Mouse (Mus musculus): ENCODE results near the gene Meltf. TPM values are rescaled to one million over a fixed set of nuclear protein-coding genes. Genes with fewer than 3 reads are reported as not detected.

The Meltf gene
- polyA plus RNA-seq, 1 experiment from 2014 or later = 0.17 TPM

GRCm38 (mm10) chr16:31863920-31864319 is 14.7 kb upstream of the Meltf start:
- Histone ChIP-seq H3K27me3 (ENCODE audit: control insufficient read depth, insufficient read depth, low read length) (no peaks in the 10 kb centered on the region), H3K4me1 (ENCODE audit: control insufficient read depth, insufficient read depth, low read length) (no peaks in the 10 kb centered on the region), H3K4me2 (ENCODE audit: low read length) (no peak overlapping the region), H3K27ac (replicated peaks; ENCODE audit: low read depth, low read length) (no peak overlapping the region), H3K4me3 (replicated peaks; ENCODE audit: low read depth, low read length) (no peak overlapping the region), H3K36me3 (ENCODE audit: control insufficient read depth, insufficient read depth, low read length) (peaks cover 33% of the 10 kb centered on the region), H3K9ac (replicated peaks; ENCODE audit: low read length) (no peak overlapping the region), H3K9me3 (ENCODE audit: control insufficient read depth, low read length) (no peaks in the 10 kb centered on the region)
- 97% methylated on average over 5 of the region's 5 CpGs for WGBS
- DNase-seq = no peak
- ATAC-seq (ENCODE audit: low FRiP score, low TSS enrichment) = no peak

- 74% methylated on average over 3 of the region's 3 CpGs for WGBS
- H3K27ac ChIP-seq (replicated peaks; ENCODE audit: low read depth, low read length) = no peak overlapping the region
- no peak overlapping the region for H3K4me2 ChIP-seq (ENCODE audit: low read length)
- H3K9me3 ChIP-seq (ENCODE audit: control insufficient read depth, low read length) = no peaks in the 10 kb centered on the region
- no peaks in the 10 kb centered on the region for H3K4me1 ChIP-seq (ENCODE audit: control insufficient read depth, insufficient read depth, low read length)
- no peak for ATAC-seq (ENCODE audit: low FRiP score, low TSS enrichment)
- H3K36me3 ChIP-seq (ENCODE audit: control insufficient read depth, insufficient read depth, low read length) = peaks cover 32% of the 10 kb centered on the region
- H3K4me3 ChIP-seq (replicated peaks; ENCODE audit: low read depth, low read length) = no peak overlapping the region
- H3K9ac ChIP-seq (replicated peaks; ENCODE audit: low read length) = no peak overlapping the region
- no peaks in the 10 kb centered on the region for H3K27me3 ChIP-seq (ENCODE audit: control insufficient read depth, insufficient read depth, low read length)
- no peak for DNase-seq
These were observed 13.4 kb upstream of the Meltf start for GRCm38 (mm10) chr16:31865242-31865641.

DNA sequence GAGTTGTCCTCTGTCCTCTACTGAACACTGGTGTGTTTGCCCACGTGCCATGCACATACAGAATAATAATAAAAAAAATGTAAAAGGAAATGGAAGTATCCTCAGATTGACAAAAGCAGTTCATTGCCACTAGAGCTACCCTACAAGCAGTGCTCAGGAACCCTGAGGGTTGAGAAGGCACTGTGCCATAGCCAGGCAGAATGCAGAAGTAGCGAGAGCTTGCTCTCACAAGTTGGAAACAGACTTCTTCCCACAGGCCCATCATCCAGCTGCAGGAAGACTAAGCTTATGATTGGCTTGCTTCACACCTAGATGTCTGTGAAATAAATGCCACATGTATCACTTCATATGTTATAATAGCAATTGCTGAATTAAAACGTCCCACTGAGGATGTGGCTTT is 11.7 kb upstream of the Meltf start:
- H3K27ac ChIP-seq (replicated peaks; ENCODE audit: low read depth, low read length) = no peak overlapping the region
- H3K4me2 ChIP-seq (ENCODE audit: low read length) = no peak overlapping the region
- H3K9ac ChIP-seq (replicated peaks; ENCODE audit: low read length) = no peak overlapping the region
- peaks cover 26% of the 10 kb centered on the region for H3K36me3 ChIP-seq (ENCODE audit: control insufficient read depth, insufficient read depth, low read length)
- no peak for DNase-seq
- no peaks in the 10 kb centered on the region for H3K27me3 ChIP-seq (ENCODE audit: control insufficient read depth, insufficient read depth, low read length)
- ATAC-seq (ENCODE audit: low FRiP score, low TSS enrichment) = no peak
- WGBS = 95% methylated on average over 3 of the region's 3 CpGs
- H3K4me3 ChIP-seq (replicated peaks; ENCODE audit: low read depth, low read length) = no peak overlapping the region
- no peaks in the 10 kb centered on the region for H3K9me3 ChIP-seq (ENCODE audit: control insufficient read depth, low read length)
- no peaks in the 10 kb centered on the region for H3K4me1 ChIP-seq (ENCODE audit: control insufficient read depth, insufficient read depth, low read length)

DNA sequence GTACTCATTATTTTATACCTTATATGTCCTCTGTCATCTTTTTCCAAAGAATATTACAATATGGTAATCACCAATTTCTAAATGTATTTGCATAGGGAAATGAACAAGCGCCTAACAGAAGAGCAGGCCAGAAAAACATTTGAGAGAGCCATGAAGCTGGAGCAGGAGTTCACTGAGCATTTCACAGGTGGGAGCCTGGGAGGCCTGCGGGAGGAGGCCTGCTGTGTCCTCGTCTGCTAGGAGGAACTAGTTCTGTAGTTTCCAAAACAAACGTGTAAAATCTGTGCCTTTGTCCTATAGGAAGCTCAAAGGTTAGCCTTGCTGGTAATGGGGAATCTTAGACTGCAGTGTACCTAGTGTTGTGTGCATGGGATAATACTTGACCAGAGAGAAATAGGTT is 10.9 kb upstream of the Meltf start:
- H3K9me3 ChIP-seq (ENCODE audit: control insufficient read depth, low read length) = no peaks in the 10 kb centered on the region
- no peak overlapping the region for H3K4me3 ChIP-seq (replicated peaks; ENCODE audit: low read depth, low read length)
- H3K9ac ChIP-seq (replicated peaks; ENCODE audit: low read length) = no peak overlapping the region
- ATAC-seq (ENCODE audit: low FRiP score, low TSS enrichment) (no peak), DNase-seq (no peak)
- peaks cover 26% of the 10 kb centered on the region for H3K36me3 ChIP-seq (ENCODE audit: control insufficient read depth, insufficient read depth, low read length)
- WGBS = 88% methylated on average over 4 of the region's 4 CpGs
- H3K27ac ChIP-seq (replicated peaks; ENCODE audit: low read depth, low read length) = no peak overlapping the region
- no peak overlapping the region for H3K4me2 ChIP-seq (ENCODE audit: low read length)
- no peaks in the 10 kb centered on the region for H3K4me1 ChIP-seq (ENCODE audit: control insufficient read depth, insufficient read depth, low read length)
- H3K27me3 ChIP-seq (ENCODE audit: control insufficient read depth, insufficient read depth, low read length) = no peaks in the 10 kb centered on the region

GRCm38 (mm10) chr16:31873721-31874120 is 4.9 kb upstream of the Meltf start:
- H3K4me3 ChIP-seq (replicated peaks; ENCODE audit: low read depth, low read length) = no peak overlapping the region
- H3K9me3 ChIP-seq (ENCODE audit: control insufficient read depth, low read length) = no peaks in the 10 kb centered on the region
- H3K27ac ChIP-seq (replicated peaks; ENCODE audit: low read depth, low read length) = no peak overlapping the region
- H3K27me3 ChIP-seq (ENCODE audit: control insufficient read depth, insufficient read depth, low read length) = no peaks in the 10 kb centered on the region
- ATAC-seq (ENCODE audit: low FRiP score, low TSS enrichment) (no peak), DNase-seq (no peak)
- H3K36me3 ChIP-seq (ENCODE audit: control insufficient read depth, insufficient read depth, low read length) = peaks cover 15% of the 10 kb centered on the region; the same call in 1 of the 2 replicates
- H3K9ac ChIP-seq (replicated peaks; ENCODE audit: low read length) = no peak overlapping the region
- peaks cover 1% of the 10 kb centered on the region; the same call in 1 of the 2 replicates for H3K4me1 ChIP-seq (ENCODE audit: control insufficient read depth, insufficient read depth, low read length)
- H3K4me2 ChIP-seq (ENCODE audit: low read length) = no peak overlapping the region
- WGBS = 74% methylated on average over 8 of the region's 8 CpGs

DNA sequence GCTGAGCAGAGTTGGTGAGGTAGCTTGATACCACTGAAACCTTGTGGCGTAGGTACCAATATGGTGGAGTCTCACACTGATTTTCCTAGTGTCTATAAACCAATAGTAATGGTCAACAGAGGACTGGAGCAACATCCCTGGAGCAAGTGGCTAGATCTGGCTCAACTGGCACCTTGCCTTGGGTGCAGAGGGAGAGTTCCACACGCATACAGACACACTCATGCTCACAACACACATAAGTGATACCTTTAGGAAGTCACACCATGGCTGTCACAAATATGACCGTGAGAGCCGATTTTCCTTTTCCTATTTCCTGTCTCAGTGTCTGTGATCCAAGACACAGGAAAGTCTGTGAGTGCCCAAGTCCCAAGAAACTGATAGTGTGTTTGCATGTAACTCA is 3.2 kb upstream of the Meltf start:
- H3K9me3 ChIP-seq (ENCODE audit: control insufficient read depth, low read length) = no peaks in the 10 kb centered on the region
- H3K4me3 ChIP-seq (replicated peaks; ENCODE audit: low read depth, low read length) = no peak overlapping the region
- H3K4me2 ChIP-seq (ENCODE audit: low read length) = no peak overlapping the region
- H3K27me3 ChIP-seq (ENCODE audit: control insufficient read depth, insufficient read depth, low read length) = no peaks in the 10 kb centered on the region
- H3K27ac ChIP-seq (replicated peaks; ENCODE audit: low read depth, low read length) = no peak overlapping the region
- H3K9ac ChIP-seq (replicated peaks; ENCODE audit: low read length) = no peak overlapping the region
- peaks cover 12% of the 10 kb centered on the region; the same call in 1 of the 2 replicates for H3K36me3 ChIP-seq (ENCODE audit: control insufficient read depth, insufficient read depth, low read length)
- no peak for ATAC-seq (ENCODE audit: low FRiP score, low TSS enrichment)
- 93% methylated on average over 4 of the region's 4 CpGs for WGBS
- no peak for DNase-seq
- H3K4me1 ChIP-seq (ENCODE audit: control insufficient read depth, insufficient read depth, low read length) = peaks cover 6% of the 10 kb centered on the region; the same call in 1 of the 2 replicates

DNA sequence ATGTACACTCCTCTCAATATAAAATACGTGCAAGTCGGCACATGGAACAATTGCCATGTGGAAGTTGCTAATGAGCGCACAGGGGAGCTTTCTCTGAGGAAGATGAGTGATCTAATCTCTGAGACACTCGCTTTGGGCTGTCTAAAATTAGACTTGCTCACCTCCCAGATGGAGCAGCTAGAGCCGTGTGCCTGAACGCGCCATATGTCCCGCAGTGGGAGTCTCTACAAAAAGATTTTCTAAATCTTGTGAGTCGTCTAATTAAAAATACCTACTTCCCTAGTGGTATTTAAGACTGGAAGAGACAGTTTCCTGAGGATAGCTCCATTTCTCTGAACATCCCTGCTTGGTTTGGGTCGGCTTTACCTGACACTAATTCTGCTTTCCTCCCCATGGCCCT is 2.2 kb upstream of the Meltf start:
- Histone ChIP-seq H3K27ac (replicated peaks; ENCODE audit: low read depth, low read length) (no peak overlapping the region), H3K4me2 (ENCODE audit: low read length) (no peak overlapping the region), H3K27me3 (ENCODE audit: control insufficient read depth, insufficient read depth, low read length) (no peaks in the 10 kb centered on the region), H3K4me3 (replicated peaks; ENCODE audit: low read depth, low read length) (no peak overlapping the region), H3K4me1 (ENCODE audit: control insufficient read depth, insufficient read depth, low read length) (peaks cover 6% of the 10 kb centered on the region; the same call in 1 of the 2 replicates), H3K9me3 (ENCODE audit: control insufficient read depth, low read length) (no peaks in the 10 kb centered on the region), H3K9ac (replicated peaks; ENCODE audit: low read length) (no peak overlapping the region), H3K36me3 (ENCODE audit: control insufficient read depth, insufficient read depth, low read length) (peaks cover 12% of the 10 kb centered on the region; the same call in 1 of the 2 replicates)
- 82% methylated on average over 10 of the region's 10 CpGs for WGBS
- DNase-seq = no peak
- ATAC-seq (ENCODE audit: low FRiP score, low TSS enrichment) = no peak

GRCm38 (mm10) chr16:31878052-31878451 is 558 bp upstream of the Meltf start:
- Histone ChIP-seq H3K9ac (replicated peaks; ENCODE audit: low read length) (no peak overlapping the region), H3K36me3 (ENCODE audit: control insufficient read depth, insufficient read depth, low read length) (peaks cover 9% of the 10 kb centered on the region; the same call in 1 of the 2 replicates), H3K27ac (replicated peaks; ENCODE audit: low read depth, low read length) (no peak overlapping the region), H3K4me1 (ENCODE audit: control insufficient read depth, insufficient read depth, low read length) (peaks cover 6% of the 10 kb centered on the region; the same call in 1 of the 2 replicates), H3K4me2 (ENCODE audit: low read length) (no peak overlapping the region), H3K4me3 (replicated peaks; ENCODE audit: low read depth, low read length) (no peak overlapping the region), H3K27me3 (ENCODE audit: control insufficient read depth, insufficient read depth, low read length) (no peaks in the 10 kb centered on the region), H3K9me3 (ENCODE audit: control insufficient read depth, low read length) (no peaks in the 10 kb centered on the region)
- DNase-seq (no peak), ATAC-seq (ENCODE audit: low FRiP score, low TSS enrichment) (no peak)
- WGBS = 61% methylated on average over 6 of the region's 6 CpGs

DNA sequence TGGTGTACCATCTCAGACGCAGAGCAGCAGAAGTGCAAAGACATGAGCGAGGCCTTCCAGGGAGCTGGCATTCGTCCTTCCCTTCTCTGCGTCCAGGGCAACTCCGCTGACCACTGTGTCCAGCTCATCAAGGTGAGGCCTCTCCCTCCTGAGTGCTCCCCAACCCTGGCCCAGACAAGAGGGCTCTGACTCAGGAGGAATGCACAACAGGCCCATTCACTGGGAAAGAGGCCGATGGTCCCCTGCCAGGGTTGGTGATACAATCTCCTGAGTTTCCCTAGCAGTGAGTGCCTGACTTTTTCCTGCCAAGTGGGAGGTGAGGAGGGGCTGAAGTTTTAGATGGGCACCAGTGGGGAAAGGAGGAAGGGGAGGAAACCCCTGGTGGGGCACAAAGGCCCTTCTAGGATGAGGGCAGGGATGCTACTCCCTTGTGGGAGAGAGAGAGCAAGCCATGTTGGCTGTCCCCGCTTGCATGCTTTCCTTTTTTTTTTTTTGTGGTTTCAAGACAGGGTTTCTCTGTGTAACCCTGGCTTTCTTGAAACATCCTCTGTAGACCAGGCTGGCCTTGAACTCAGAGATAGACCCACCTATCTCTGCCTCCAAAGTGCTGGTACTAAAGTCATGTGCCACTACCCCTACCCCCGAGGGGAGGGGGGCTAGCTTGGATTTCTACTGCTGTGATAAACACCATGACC is 1.7 kb downstream of the Meltf start:
- no peaks in the 10 kb centered on the region for H3K27me3 ChIP-seq (ENCODE audit: control insufficient read depth, insufficient read depth, low read length)
- no peak for DNase-seq
- H3K9me3 ChIP-seq (ENCODE audit: control insufficient read depth, low read length) = no peaks in the 10 kb centered on the region
- H3K4me3 ChIP-seq (replicated peaks; ENCODE audit: low read depth, low read length) = no peak overlapping the region
- no peak overlapping the region for H3K27ac ChIP-seq (replicated peaks; ENCODE audit: low read depth, low read length)
- 79% methylated on average over 8 of the region's 8 CpGs for WGBS
- H3K4me1 ChIP-seq (ENCODE audit: control insufficient read depth, insufficient read depth, low read length) = peaks cover 6% of the 10 kb centered on the region; the same call in 1 of the 2 replicates
- no peaks in the 10 kb centered on the region for H3K36me3 ChIP-seq (ENCODE audit: control insufficient read depth, insufficient read depth, low read length)
- no peak overlapping the region for H3K4me2 ChIP-seq (ENCODE audit: low read length)
- no peak for ATAC-seq (ENCODE audit: low FRiP score, low TSS enrichment)
- H3K9ac ChIP-seq (replicated peaks; ENCODE audit: low read length) = no peak overlapping the region

Data from midbrain, embryonic 14.5 days (tissue).